Mouse (Mus musculus): ENCODE measurements at regions not wholly inside any gene's neighbourhood (a gene's known extent, or its start where the extent isn't known, plus 50 kb on each side); places are given as distances from the start of the nearest gene placed in this dataset.
A peak's percentile ranks its signal among the peaks of the same experiment; 100 is the strongest.
"Not testable (repeated sequence)": the region's sequence is repeated elsewhere in the genome, so short reads cannot be mapped to it uniquely, and the experiment has no call there.

- DNase-seq (ENCODE audit: low spot score) = peak; percentile 75
Observed at GRCm38 (mm10) chr12:69485652-69486651, 96.9 kb downstream of the Vcpkmt start.

- no peak for DNase-seq (ENCODE audit: low spot score)
Observed at GRCm38 (mm10) chr12:69481420-69481819, 101.4 kb downstream of the Vcpkmt start.

DNA sequence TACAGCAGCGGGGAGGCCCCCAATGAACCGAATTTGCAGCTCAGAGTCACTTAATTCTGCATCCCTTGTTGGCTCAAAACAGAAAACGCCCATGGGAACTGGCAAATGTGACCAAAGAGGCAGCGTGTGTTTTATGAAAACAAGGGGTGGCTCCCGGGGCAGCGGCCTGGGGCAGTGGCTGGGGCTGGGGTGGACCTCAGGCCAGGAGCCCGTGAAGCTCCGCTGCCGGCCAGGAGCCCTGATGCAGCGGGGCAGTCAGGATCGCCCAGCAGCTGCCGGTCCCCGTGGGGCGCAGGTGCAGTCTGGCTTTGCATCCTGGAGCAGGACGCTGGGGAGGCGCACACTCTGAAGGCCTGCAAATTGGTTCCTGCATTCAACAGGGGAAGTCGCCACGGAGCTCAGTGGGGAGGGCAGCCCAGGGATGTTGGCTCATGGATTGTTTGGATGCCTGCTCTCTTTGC, 104.4 kb upstream of the Gm9887 start:
- peak; percentile 4 for DNase-seq (ENCODE audit: low spot score)

DNA sequence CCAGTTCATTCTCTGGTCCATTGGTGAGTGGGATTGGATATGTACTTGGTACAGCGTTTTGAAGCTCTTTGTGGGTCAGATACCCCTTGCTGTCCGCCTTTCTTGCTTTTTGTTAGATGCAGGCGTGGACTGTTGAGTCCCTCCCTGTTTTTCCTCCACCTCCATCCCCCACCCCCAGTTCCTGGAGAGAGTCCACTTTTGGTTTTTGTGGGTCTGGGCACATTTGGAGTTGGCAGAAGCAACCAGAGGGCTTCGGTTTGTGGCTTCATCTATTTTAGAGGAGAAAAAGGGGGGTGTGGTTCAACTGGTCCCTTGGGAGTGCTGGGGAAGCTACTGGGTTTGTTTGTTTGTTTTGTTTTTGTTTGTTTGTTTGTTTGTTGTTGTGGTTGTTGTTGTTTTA, 103.9 kb upstream of the Gm9887 start:
- DNase-seq (ENCODE audit: low spot score) = no peak

GRCm38 (mm10) chr12:69474916-69475661, 102.8 kb upstream of the Gm9887 start:
- peak; percentile 87 for DNase-seq (ENCODE audit: low spot score)

DNA sequence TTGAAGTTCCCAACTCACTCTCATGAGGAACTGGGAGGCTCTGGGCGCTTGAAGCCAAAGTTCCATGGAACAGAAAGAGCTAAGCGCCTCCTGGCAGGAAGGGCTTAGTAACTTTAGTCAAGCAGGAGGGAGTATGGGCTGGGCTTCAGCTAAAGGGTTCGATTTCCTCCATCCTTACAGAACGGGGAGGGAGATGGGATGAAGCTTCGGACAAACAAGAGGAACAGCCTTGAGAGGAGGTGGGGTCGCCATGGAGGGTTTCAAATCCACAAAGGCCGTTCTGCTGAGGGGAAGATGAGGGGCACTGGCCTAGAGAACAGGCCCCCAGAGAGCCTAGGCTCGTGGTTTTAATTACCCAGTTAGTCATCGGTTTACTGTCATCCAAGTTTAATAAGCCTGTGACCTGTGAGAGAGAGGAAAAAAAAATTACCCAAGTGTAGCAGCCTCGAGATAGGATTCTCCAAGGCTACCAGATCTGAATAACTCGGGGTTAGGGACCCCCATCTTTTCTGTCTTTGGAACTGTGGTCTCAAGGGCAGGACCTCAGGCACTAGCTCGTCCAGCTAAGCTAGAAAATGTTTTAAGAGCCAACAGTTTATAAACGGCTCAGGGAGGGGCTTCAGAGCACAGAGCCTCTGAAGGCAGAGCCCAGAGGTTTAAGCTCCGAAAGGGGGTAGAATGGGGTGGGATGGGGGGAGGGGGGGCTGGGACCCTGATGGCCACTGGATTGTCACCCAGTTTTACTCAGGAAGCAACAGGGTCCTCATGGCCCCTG, 102.1 kb upstream of the Gm9887 start:
- DNase-seq (ENCODE audit: low spot score) = no peak

DNA sequence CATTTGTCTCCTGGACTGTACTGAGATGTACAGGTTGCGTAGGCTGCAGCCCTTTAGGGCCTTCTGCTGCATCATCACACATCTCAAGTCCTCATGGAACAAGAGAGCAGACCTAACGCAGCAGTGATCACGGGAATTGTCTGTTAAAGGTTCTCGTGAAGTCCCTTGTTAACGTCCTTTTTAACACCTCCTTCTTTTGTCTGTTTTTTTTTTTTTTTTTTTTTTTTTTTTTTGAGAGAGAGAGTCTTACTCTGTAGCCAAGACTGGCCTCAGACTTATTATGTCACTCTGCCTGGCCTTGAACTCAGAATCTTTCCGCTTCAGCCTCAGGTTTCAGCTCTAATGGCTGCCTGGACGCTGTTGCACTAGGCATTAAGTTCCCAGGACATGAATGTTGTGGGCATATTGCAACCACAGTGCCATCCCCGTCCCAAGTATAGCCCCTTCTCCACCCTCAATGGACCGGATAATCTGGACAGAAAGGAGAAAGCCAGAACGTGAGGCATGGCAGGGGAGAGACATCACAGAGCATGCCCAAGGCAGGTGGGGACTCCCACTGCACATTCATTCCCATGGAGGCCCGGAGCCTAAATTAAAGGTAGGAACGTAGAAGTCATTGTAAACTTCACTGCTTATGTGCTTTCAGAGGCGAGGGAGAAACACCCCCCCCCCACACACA, 101.3 kb upstream of the Gm9887 start:
- no peak for DNase-seq (ENCODE audit: low spot score)

DNA sequence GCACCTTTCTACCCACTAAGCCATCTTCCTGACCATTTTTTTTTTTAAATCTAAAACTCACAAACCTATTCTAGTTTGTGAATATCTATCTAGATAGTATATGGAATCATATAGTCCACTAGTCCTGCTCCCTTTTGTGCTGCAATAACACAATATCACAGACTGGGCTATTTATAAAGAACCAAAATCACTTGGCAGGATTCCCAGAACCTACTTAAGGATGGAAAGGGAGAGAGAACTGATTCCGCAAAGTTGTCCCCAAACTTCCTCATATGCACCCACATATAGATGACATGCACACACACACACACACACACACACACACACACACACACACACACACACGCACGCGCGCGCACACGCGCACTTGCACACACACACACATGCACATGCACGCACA, 100.7 kb upstream of the Gm9887 start:
- DNase-seq (ENCODE audit: low spot score) = no peak

DNA sequence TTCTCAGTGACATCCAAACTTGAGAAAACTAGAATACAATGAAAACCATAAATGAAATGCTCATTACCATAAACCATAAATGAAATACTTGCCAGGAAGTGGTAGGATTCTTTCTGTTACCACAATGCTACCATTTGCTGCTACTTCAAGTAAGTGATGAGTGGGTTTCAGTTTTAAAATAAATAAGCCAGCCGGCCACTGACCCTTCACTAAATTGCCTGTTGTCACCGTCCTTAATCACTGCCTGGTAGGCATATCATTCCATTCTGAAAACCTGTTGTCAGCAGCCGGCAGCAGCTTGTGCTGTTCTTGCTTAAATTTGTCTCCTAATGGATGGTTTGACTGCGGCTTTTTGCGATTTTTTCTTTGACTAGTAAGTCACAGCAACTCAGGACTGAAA, 99.6 kb upstream of the Gm9887 start:
- DNase-seq (ENCODE audit: low spot score) = no peak

GRCm38 (mm10) chr12:69469004-69469403, 96.7 kb upstream of the Gm9887 start:
- DNase-seq (ENCODE audit: low spot score) = no peak

DNA sequence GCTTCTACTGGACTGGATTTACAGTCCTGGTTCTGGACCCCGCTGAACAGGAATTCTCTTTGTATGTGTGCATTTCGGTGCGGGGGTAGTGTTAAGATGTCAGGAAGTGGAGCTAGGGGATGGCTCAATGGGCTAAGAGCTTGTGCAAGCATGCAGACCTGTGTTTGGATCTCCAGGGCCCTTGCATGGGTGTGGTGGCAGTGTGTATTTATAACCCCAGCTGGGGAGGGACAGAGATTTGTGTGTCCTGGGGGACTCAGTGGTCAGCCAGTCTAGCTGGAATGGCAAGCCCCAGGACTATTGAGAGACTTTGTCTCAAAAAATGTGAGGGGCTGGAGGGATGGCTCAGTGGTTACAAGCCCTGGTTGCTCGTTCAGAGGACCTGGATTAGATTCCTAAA, 95.1 kb upstream of the Gm9887 start:
- DNase-seq (ENCODE audit: low spot score) = no peak

DNA sequence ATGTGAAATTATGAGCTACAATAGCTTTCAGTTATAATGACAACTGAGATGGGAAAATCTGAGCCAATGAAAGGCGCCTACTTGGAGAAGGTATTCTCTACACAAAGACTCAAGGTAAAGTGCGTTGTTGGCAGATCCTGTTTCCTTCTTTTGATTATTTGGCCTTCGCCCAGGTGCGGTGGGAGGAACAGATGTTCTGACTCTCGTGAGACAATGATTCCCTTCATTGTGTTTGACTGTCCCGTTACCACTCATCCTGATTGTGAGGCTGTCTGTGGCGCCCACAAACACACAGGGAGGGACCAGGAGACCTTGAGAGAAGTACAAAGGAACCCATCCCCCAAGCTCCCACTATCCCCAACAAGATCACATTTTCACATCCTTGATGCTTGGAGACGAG, 92.6 kb upstream of the Gm9887 start:
- DNase-seq (ENCODE audit: low spot score) = no peak

GRCm38 (mm10) chr12:69463327-69463726, 91.1 kb upstream of the Gm9887 start:
- DNase-seq (ENCODE audit: low spot score) = not testable (repeated sequence)

- DNase-seq (ENCODE audit: low spot score) = peak; percentile 53
Observed at GRCm38 (mm10) chr12:69461888-69462840, 89.9 kb upstream of the Gm9887 start.

- DNase-seq (ENCODE audit: low spot score) = no peak
Observed at GRCm38 (mm10) chr12:69460552-69461079, 88.4 kb upstream of the Gm9887 start.

- peak; percentile 33 for DNase-seq (ENCODE audit: low spot score)
Observed at GRCm38 (mm10) chr12:69458170-69458841, 86.0 kb upstream of the Gm9887 start.

DNA sequence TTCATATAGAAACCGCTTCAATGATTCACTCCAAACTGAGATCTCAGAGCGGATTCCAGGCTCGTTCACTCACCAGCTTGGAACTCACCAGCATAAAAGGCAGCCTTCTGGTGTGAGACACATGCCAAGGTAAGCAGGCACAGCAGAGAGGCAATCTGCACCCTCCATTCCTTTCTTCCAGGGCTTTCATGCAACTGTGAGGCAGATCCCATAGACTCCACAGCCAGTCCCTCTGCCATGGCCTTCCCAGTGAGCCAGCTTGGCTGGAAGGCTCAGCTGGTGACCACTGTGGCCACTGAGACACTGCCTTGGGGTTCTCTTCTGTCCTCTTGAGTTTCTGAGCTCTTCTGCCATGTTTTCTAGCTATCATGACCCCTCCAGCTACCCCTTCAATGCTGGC, 84.5 kb upstream of the Gm9887 start:
- DNase-seq (ENCODE audit: low spot score) = no peak

- DNase-seq (ENCODE audit: low spot score) = no peak
Observed at GRCm38 (mm10) chr12:69456116-69456515, 83.9 kb upstream of the Gm9887 start.

DNA sequence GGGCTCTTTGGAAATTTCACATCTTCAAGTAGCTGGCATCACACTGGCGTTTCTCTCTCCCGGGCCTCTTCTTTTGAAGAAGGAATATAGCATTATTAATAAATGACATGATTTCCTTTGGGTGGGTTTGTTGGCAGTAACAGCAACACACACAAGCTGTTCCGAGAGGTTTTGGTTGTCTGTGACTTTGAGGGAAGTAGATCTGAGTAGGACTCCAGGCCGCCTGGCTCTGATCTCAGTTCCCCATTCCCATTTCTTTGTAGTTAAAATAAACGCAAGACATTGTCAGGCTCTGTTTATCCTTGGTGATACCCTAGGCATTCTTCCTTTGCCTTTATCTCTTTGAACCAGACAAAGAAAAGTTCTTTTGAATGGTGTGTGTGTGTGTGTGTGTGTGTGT, 83.3 kb upstream of the Gm9887 start:
- DNase-seq (ENCODE audit: low spot score) = no peak

DNA sequence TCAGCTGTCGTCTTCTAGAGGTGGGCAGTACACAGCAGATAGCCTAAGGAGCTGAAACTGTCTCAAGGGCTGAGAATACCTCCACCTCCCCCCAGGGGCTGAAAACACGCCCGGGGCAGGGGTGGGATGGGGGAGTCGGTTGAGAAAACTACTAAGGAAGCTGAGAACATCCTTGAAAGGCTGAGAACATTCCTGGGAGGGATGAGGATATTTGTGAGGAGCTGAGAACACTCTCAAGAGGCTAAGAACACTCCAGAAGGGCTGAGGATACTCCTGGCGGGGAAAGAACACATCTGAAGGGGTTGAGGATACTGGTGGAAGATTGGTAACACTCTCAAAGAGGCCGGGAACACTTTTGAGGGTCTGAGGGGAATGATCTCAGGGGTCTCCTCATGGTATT, 81.3 kb upstream of the Gm9887 start:
- DNase-seq (ENCODE audit: low spot score) = no peak
